Mouse (Mus musculus): ENCODE data around the gene Cyp3a13. TPM values are rescaled to one million over a fixed set of nuclear protein-coding genes. Genes with fewer than 3 reads are reported as not detected.

Gene Cyp3a13
- not detected in 2 replicates for polyA plus RNA-seq (2012; rRNA removed)

DNA sequence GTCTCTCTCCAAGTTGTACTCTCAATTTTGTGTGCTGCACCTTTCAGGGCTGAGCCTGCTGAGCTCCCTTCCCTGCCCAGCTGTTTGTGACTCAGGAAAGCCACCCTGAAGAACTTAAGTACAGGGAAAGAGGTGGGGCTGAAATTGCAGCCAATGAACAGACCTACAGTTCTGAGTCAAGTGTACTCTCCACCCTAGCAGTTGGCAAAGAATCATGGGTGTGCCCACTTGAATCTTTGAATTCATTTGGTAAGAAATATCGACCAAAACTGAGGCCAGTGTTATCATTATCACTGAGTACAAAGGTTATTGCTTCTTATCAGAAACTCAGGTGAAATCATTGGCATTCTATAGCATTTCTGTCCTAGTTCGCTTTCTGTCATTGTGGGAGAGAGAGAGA, at the start of gene Cyp3a13:
Gene Cyp3a13, minus strand, starts transcription at position 88 of the 400 bp plus-strand sequence.
- no peak within 1 kb of the TSS for H3K4me3 ChIP-seq (ENCODE audit: extremely low read depth, insufficient read depth, insufficient read length)
- 57% methylated on average over 2 of the region's 2 CpGs for WGBS
- H3K27ac ChIP-seq (ENCODE audit: insufficient read depth, low read length), result no peak within 1 kb of the TSS
- no peak for TF ChIP-seq POLR2A (IDR thresholded peaks at IDR 0.05; ENCODE audit: low read depth, low read length)
- H3K27me3 ChIP-seq (ENCODE audit: control insufficient read depth, insufficient read depth, low read length), result no peaks in the 10 kb centered on the region
- DNase-seq (ENCODE audit: low read depth in 1 of 2, low spot score in 2 of 2), result no peak
- no peaks in the 10 kb centered on the region for H3K4me1 ChIP-seq (ENCODE audit: control insufficient read depth, insufficient read depth, insufficient read length)
- no peaks in the 10 kb centered on the region for H3K36me3 ChIP-seq (ENCODE audit: control insufficient read depth, insufficient read depth, low read length)

GRCm38 (mm10) chr5:137966492-137966891, 45.1 kb upstream of the Cyp3a13 start:
- no peak for DNase-seq (ENCODE audit: low read depth in 1 of 2, low spot score in 2 of 2)
- Histone ChIP-seq H3K4me1 (ENCODE audit: control insufficient read depth, insufficient read depth, insufficient read length) (no peaks in the 10 kb centered on the region), H3K27ac (ENCODE audit: insufficient read depth, low read length) (no peak overlapping the region), H3K36me3 (ENCODE audit: control insufficient read depth, insufficient read depth, low read length) (no peaks in the 10 kb centered on the region), H3K4me3 (ENCODE audit: extremely low read depth, insufficient read depth, insufficient read length) (no peak overlapping the region), H3K27me3 (ENCODE audit: control insufficient read depth, insufficient read depth, low read length) (no peaks in the 10 kb centered on the region)
- TF ChIP-seq POLR2A (IDR thresholded peaks at IDR 0.05; ENCODE audit: low read depth, low read length), result no peak
- no peak for TF ChIP-seq CTCF (IDR thresholded peaks at IDR 0.05; ENCODE audit: extremely low read depth, insufficient read depth, insufficient read length, insufficient replicate concordance)

DNA sequence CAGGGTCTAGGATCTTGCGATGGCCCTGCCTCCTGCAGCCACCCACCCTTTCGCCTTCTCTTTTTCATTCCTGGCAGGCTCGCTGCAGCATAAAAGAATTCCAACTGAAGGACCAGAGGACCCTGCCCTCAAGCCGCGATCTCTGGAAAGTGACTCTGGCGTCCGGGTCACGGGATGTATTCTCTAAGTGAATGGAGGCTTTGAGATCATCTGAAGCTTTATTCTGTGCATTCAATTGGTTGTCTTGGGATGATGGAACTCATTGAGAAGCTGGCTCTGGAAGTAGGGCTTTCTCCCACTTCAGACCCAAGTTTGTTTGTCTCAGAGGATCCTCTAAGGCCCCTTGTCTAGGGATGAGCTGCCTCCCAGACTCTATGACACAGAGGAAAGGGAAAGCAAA, 41.5 kb upstream of the Cyp3a13 start, which contains the start of gene Gjc3:
Gene Gjc3, minus strand, starts transcription at position 154 of the 400 bp plus-strand sequence.
- H3K36me3 ChIP-seq (ENCODE audit: control insufficient read depth, insufficient read depth, low read length), result no peaks in the 10 kb centered on the region
- no peaks in the 10 kb centered on the region for H3K4me1 ChIP-seq (ENCODE audit: control insufficient read depth, insufficient read depth, insufficient read length)
- no peak for DNase-seq (ENCODE audit: low read depth in 1 of 2, low spot score in 2 of 2)
- 81% methylated on average over 8 of the region's 8 CpGs for WGBS
- H3K27me3 ChIP-seq (ENCODE audit: control insufficient read depth, insufficient read depth, low read length), result no peaks in the 10 kb centered on the region
- no peak for TF ChIP-seq CTCF (IDR thresholded peaks at IDR 0.05; ENCODE audit: extremely low read depth, insufficient read depth, insufficient read length, insufficient replicate concordance)
- TF ChIP-seq POLR2A (IDR thresholded peaks at IDR 0.05; ENCODE audit: low read depth, low read length), result no peak
- H3K4me3 ChIP-seq (ENCODE audit: extremely low read depth, insufficient read depth, insufficient read length), result no peak within 1 kb of the TSS
- H3K27ac ChIP-seq (ENCODE audit: insufficient read depth, low read length), result no peak within 1 kb of the TSS

GRCm38 (mm10) chr5:137956404-137956803, 35.0 kb upstream of the Cyp3a13 start:
- Histone ChIP-seq H3K27me3 (ENCODE audit: control insufficient read depth, insufficient read depth, low read length) (no peaks in the 10 kb centered on the region), H3K4me3 (ENCODE audit: extremely low read depth, insufficient read depth, insufficient read length) (no peak overlapping the region), H3K4me1 (ENCODE audit: control insufficient read depth, insufficient read depth, insufficient read length) (no peaks in the 10 kb centered on the region), H3K27ac (ENCODE audit: insufficient read depth, low read length) (no peak overlapping the region), H3K36me3 (ENCODE audit: control insufficient read depth, insufficient read depth, low read length) (no peaks in the 10 kb centered on the region)
- no peak for DNase-seq (ENCODE audit: low read depth in 1 of 2, low spot score in 2 of 2)
- WGBS, result 84% methylated on average over 3 of the region's 3 CpGs
- no peak for TF ChIP-seq CTCF (IDR thresholded peaks at IDR 0.05; ENCODE audit: extremely low read depth, insufficient read depth, insufficient read length, insufficient replicate concordance)
- TF ChIP-seq POLR2A (IDR thresholded peaks at IDR 0.05; ENCODE audit: low read depth, low read length), result no peak

DNA sequence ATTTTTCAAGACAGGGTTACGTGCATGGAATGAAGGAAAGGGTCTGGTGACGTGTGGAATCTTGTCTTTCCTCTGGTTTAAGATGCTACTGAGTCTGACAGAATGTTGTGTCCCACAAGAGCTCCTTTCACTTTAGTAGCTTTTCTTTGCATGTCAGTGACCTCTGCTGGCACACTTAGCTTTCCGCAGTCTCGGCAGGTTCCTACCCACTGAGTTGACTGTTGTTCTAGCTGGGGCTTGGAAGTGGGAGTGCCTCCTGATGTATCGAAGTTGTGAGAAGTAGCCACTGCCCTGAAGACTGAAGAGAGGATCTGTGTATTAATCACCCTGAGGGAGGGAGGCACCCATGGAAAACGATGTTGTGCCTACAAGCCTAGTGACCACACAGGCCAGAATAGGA, 29.8 kb upstream of the Cyp3a13 start:
- Histone ChIP-seq H3K27ac (ENCODE audit: insufficient read depth, low read length) (no peak overlapping the region), H3K4me3 (ENCODE audit: extremely low read depth, insufficient read depth, insufficient read length) (no peak overlapping the region), H3K4me1 (ENCODE audit: control insufficient read depth, insufficient read depth, insufficient read length) (no peaks in the 10 kb centered on the region), H3K27me3 (ENCODE audit: control insufficient read depth, insufficient read depth, low read length) (no peaks in the 10 kb centered on the region), H3K36me3 (ENCODE audit: control insufficient read depth, insufficient read depth, low read length) (no peaks in the 10 kb centered on the region)
- DNase-seq (ENCODE audit: low read depth in 1 of 2, low spot score in 2 of 2), result peak in 1 of 2 experiments; percentile 4
- TF ChIP-seq CTCF (IDR thresholded peaks at IDR 0.05; ENCODE audit: extremely low read depth, insufficient read depth, insufficient read length, insufficient replicate concordance), result no peak
- TF ChIP-seq POLR2A (IDR thresholded peaks at IDR 0.05; ENCODE audit: low read depth, low read length), result no peak
- 33% methylated on average over 6 of the region's 6 CpGs for WGBS

GRCm38 (mm10) chr5:137947303-137947702, 25.9 kb upstream of the Cyp3a13 start:
- H3K27ac ChIP-seq (ENCODE audit: insufficient read depth, low read length), result no peak overlapping the region
- TF ChIP-seq POLR2A (IDR thresholded peaks at IDR 0.05; ENCODE audit: low read depth, low read length), result no peak
- TF ChIP-seq CTCF (IDR thresholded peaks at IDR 0.05; ENCODE audit: extremely low read depth, insufficient read depth, insufficient read length, insufficient replicate concordance), result no peak
- no peaks in the 10 kb centered on the region for H3K4me1 ChIP-seq (ENCODE audit: control insufficient read depth, insufficient read depth, insufficient read length)
- no peaks in the 10 kb centered on the region for H3K27me3 ChIP-seq (ENCODE audit: control insufficient read depth, insufficient read depth, low read length)
- no peaks in the 10 kb centered on the region for H3K36me3 ChIP-seq (ENCODE audit: control insufficient read depth, insufficient read depth, low read length)
- H3K4me3 ChIP-seq (ENCODE audit: extremely low read depth, insufficient read depth, insufficient read length), result no peak overlapping the region
- DNase-seq (ENCODE audit: low read depth in 1 of 2, low spot score in 2 of 2), result no peak

- DNase-seq (ENCODE audit: low read depth in 1 of 2, low spot score in 2 of 2), result no peak
- TF ChIP-seq CTCF (IDR thresholded peaks at IDR 0.05; ENCODE audit: extremely low read depth, insufficient read depth, insufficient read length, insufficient replicate concordance) (no peak), POLR2A (IDR thresholded peaks at IDR 0.05; ENCODE audit: low read depth, low read length) (no peak)
- 86% methylated on average over 1 of the region's 1 CpGs for WGBS
These were observed 21.7 kb upstream of the Cyp3a13 start for GRCm38 (mm10) chr5:137943133-137943532.

More at GRCm38 (mm10) chr5:137943133-137943532, 21.7 kb upstream of the Cyp3a13 start:
- Histone ChIP-seq H3K27me3 (ENCODE audit: control insufficient read depth, insufficient read depth, low read length) (no peaks in the 10 kb centered on the region), H3K4me3 (ENCODE audit: extremely low read depth, insufficient read depth, insufficient read length) (no peak overlapping the region), H3K27ac (ENCODE audit: insufficient read depth, low read length) (no peak overlapping the region), H3K4me1 (ENCODE audit: control insufficient read depth, insufficient read depth, insufficient read length) (no peaks in the 10 kb centered on the region), H3K36me3 (ENCODE audit: control insufficient read depth, insufficient read depth, low read length) (no peaks in the 10 kb centered on the region)
